Mouse (Mus musculus) liver, embryonic 14.5 days (tissue): Measurements from ENCODE around the gene Capn11.

ENCODE experiments used
- CTCF ChIP-seq: IDR thresholded peaks from 2 replicates; pipeline ENCODE4 v1.5.1; 2016; ENCODE audit warnings: antibody characterized with exemption, low read depth, control low read depth
- EP300 ChIP-seq: IDR thresholded peaks from 2 replicates; pipeline ENCODE4 v1.6.1; 2016; ENCODE audit warnings: antibody characterized with exemption, low read depth

GRCm38 (mm10) chr17:45628885-45629855 is 30.0 kb downstream of the Capn11 start:
- TF ChIP-seq CTCF (no peak), EP300 (no peak)
